Mouse (Mus musculus) kidney, embryonic 15.5 days (tissue): ENCODE measurements around the gene Hk1. TPM values are rescaled to one million over a fixed set of nuclear protein-coding genes. Genes with fewer than 3 reads are reported as not detected.

Source experiments
- ATAC-seq: fragments of 200-750 bp; cut with Nextera tagmentation; replicated peaks from 2 replicates; pipeline ENCODE4 v1.8.0; 2017; ENCODE audit warnings: moderate TSS enrichment; ENCODE audit not compliant: low FRiP score
- H3K27ac ChIP-seq: fragments of 300-500 bp; sonication (generic); 2 replicates; pipeline ENCODE4 v1.5.1; 2015; ENCODE audit warnings: mild to moderate bottlenecking, inconsistent platforms
- H3K27me3 ChIP-seq: fragments of 300-500 bp; sonication (generic); 2 replicates; pipeline ENCODE4 v1.6.1; 2015; ENCODE audit warnings: inconsistent platforms
- H3K36me3 ChIP-seq: fragments of 300-500 bp; sonication (generic); 2 replicates; pipeline ENCODE4 v1.6.1; 2015; ENCODE audit warnings: inconsistent platforms
- H3K4me1 ChIP-seq: fragments of 300-500 bp; sonication (generic); 2 replicates; pipeline ENCODE4 v1.6.1; 2015; ENCODE audit warnings: inconsistent platforms
- H3K4me2 ChIP-seq: fragments of 300-500 bp; sonication (generic); 2 replicates; pipeline ENCODE4 v1.6.1; 2015; ENCODE audit warnings: moderate library complexity, mild to moderate bottlenecking, inconsistent platforms
- H3K4me3 ChIP-seq: fragments of 300-500 bp; sonication (generic); replicated peaks from 2 replicates; pipeline ENCODE4 v1.5.1; 2015; ENCODE audit warnings: mild to moderate bottlenecking, inconsistent platforms
- H3K9ac ChIP-seq: fragments of 300-500 bp; sonication (generic); 2 replicates; pipeline ENCODE4 v1.6.1; 2015; ENCODE audit warnings: mild to moderate bottlenecking, inconsistent platforms
- H3K9me3 ChIP-seq: fragments of 300-500 bp; sonication (generic); replicated peaks from 2 replicates; pipeline ENCODE4 v1.6.1; 2016; ENCODE audit warnings: inconsistent platforms
- WGBS: fragments of 180-500 bp; shearing (Covaris S2); methylation state at CpG from one replicate; pipeline ENCODE4 v1.1.7; 2015; ENCODE audit warnings: mixed read lengths; 5-methylcytosine and 5-hydroxymethylcytosine counted together
- polyA plus RNA-seq: library from polyadenylated mRNA; unstranded; fragments of >200 nt; fragmentation: Nextera tagmentation; extraction: Ambion mirVana; gene quantifications from 2 replicates; pipeline ENCODE4 v1.2.1, GENCODE M21; 2015

Hk1 gene
- polyA plus RNA-seq, 1 experiment from 2014 or later: 58.5 TPM

DNA sequence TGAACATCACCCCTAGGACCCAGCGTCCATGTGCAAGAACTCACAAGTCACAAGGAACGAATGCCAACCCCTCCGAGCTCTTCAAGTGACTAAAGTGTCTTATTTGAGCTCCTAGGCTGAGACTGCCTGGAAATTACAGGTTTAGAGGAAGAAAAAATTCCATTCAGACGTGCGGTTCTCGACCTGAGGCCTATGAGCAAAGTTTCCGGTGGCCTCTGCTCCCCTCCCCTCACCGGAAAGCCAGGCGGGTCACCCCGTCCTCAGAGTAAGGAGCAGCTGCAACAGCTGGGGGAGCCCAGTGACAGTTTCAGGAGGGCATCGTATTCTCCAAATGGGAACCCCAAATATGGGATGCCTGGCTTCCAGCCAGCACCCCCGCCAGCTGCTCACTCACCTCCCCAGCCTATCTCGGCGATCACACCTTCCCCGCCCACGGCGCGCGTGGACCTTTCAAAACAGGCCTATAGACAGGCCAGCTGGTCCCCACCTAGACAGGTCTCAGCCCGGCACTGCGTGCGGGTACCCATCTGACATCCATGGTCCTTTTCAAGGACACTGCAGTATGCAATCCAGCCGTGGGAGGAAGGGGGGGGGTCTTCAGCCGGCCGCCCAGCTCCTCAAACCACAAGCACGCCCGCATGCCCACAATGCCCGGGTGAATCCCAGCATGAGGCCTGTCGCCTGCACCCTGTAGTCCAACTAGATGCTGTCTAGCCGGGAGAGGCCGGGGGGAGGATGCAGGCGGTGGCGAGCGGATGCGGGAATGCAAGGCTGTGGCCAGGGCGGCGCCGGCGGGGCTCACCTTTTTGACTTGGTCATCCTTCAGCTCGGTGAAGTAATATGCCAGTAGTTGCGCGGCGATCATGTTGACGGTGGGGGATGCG lies 40.3 kb downstream of the Hk1 start:
- H3K27ac ChIP-seq: peak overlapping the region; percentile 92
- peak overlapping the region; percentile 82 for H3K4me3 ChIP-seq
- ATAC-seq: peak; percentile 57
- H3K27me3 ChIP-seq: no peaks in the 10 kb centered on the region
- peak overlapping the region; percentile 58 for H3K9ac ChIP-seq
- peak overlapping the region; percentile 93 for H3K4me2 ChIP-seq
- no peaks in the 10 kb centered on the region for H3K36me3 ChIP-seq
- 2% methylated on average over 45 of the region's 45 CpGs for WGBS
- no peaks in the 10 kb centered on the region for H3K9me3 ChIP-seq
- peaks cover 60% of the 10 kb centered on the region for H3K4me1 ChIP-seq

DNA sequence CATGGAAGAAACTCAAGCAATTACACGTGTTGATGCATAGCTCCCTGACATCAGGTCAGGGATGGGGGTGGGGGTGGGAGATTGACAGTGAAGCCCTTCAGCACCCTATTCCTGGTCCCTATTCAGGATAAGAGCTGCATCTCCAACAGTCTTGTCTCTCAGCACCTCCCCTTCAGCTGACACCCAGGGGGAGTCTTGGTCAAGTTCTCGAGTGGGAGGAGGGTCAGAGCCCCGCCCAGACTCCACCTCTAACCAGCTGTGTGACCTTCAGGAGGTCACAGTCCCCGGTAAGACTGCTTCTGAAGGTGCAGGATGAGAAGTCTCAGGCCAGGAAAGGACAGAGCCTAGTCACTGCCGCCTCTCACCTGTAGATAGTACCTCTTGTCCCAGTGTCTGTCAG lies 41.1 kb downstream of the Hk1 start:
- Histone ChIP-seq H3K9ac (no peak overlapping the region), H3K9me3 (no peaks in the 10 kb centered on the region), H3K4me1 (peaks cover 60% of the 10 kb centered on the region), H3K36me3 (no peaks in the 10 kb centered on the region), H3K27ac (peak overlapping the region; percentile 92), H3K27me3 (no peaks in the 10 kb centered on the region), H3K4me2 (peak overlapping the region; percentile 93), H3K4me3 (peak overlapping the region; percentile 82)
- WGBS: 20% methylated on average over 5 of the region's 5 CpGs
- no peak for ATAC-seq

DNA sequence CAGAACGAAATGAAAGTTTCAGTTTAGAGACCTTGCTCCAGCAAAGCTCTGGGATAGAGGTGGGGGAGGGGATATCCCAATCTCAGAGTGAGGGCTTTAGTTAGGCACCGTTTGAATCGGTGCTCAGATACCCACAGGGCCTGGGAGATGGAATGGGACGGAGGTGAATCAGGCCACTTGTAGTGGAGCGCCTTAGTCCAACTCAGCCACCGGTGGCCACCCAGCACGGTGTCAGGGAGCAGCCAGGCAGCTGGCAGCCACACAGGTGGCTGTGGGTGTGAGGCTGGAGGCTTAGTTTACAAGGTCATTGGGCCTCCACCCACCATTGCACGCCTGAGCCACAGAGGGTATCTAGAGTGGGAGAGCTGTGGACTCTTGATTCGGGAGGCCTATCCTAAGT lies 41.5 kb downstream of the Hk1 start:
- Histone ChIP-seq H3K9ac (no peak overlapping the region; the same call in 1 of the 2 replicates), H3K4me1 (peaks cover 60% of the 10 kb centered on the region), H3K27ac (peak overlapping the region; percentile 92), H3K9me3 (no peaks in the 10 kb centered on the region), H3K4me3 (peak overlapping the region; percentile 82), H3K4me2 (peak overlapping the region; percentile 93), H3K27me3 (no peaks in the 10 kb centered on the region), H3K36me3 (no peaks in the 10 kb centered on the region)
- 24% methylated on average over 9 of the region's 9 CpGs for WGBS
- ATAC-seq: no peak

DNA sequence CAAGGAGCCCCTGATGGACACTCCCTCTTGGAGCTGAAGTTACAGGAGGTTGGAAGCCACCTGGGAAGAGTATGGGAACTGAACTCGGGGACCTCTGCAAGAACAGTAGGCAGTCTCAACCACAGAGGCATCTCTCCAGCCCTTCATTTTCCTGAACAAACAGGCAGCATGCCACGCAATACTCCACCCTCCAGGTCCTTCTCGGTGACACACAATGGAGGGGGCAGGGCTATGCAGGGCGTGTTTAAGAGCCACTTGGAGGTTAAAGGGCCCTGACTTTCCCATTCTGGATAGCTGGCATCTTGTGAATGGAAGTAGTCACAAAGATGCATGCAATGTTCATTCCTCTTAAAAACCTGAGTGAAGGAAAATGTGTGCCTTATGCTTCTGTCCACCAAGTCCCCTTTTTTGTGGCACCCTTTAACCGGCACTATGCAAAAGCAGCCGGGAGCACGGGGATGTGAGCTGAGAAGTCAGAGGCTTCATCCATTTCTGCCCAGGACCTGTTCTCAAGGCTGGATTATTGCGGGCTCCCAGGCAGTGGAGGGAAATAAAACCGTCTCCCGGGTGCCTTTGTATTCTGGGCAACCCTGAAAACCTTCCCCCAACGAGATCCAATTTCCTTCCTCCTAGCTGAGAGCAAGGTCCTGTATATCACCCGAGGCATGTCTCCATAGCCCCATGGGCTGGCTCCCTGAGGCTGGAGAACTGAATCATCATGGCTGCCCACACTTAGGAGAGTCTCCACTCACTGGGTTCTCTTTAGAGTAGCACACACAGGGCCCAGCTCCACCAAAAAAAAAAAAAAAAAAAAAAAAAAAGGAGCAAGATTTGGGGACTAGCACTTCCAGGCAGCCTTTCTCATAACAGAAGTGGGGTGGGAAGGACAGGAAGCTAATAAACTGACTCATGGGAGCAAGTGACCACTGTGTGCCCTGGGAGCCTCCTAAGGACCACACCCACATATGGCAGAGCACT lies 42.8 kb downstream of the Hk1 start:
- H3K27ac ChIP-seq: peak overlapping the region; percentile 80
- WGBS: 24% methylated on average over 12 of the region's 12 CpGs
- no peak for ATAC-seq
- H3K9ac ChIP-seq: no peak overlapping the region
- H3K9me3 ChIP-seq: no peaks in the 10 kb centered on the region
- no peaks in the 10 kb centered on the region for H3K36me3 ChIP-seq
- H3K27me3 ChIP-seq: no peaks in the 10 kb centered on the region
- H3K4me2 ChIP-seq: peak overlapping the region; percentile 19
- no peak overlapping the region; the same call in 1 of the 2 replicates for H3K4me3 ChIP-seq
- H3K4me1 ChIP-seq: peaks cover 71% of the 10 kb centered on the region

DNA sequence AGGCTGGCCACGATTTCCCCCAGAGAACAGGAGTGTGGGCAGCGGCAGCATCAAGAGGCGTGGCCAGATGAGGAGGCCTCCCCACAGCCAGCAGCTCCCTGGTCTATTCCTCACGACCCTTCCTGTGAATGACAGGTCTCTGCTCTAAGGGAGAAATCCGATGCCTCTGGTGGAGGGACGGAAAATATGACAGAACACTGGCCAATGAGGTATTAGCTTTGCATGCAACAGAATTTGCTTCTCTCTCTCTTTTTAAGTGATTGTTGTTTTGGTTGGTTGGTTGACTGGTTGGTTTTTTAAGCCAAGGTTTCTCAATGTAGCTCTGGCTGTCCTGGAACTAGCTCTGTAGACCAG lies 44.3 kb downstream of the Hk1 start:
- 20% methylated on average over 6 of the region's 6 CpGs for WGBS

DNA sequence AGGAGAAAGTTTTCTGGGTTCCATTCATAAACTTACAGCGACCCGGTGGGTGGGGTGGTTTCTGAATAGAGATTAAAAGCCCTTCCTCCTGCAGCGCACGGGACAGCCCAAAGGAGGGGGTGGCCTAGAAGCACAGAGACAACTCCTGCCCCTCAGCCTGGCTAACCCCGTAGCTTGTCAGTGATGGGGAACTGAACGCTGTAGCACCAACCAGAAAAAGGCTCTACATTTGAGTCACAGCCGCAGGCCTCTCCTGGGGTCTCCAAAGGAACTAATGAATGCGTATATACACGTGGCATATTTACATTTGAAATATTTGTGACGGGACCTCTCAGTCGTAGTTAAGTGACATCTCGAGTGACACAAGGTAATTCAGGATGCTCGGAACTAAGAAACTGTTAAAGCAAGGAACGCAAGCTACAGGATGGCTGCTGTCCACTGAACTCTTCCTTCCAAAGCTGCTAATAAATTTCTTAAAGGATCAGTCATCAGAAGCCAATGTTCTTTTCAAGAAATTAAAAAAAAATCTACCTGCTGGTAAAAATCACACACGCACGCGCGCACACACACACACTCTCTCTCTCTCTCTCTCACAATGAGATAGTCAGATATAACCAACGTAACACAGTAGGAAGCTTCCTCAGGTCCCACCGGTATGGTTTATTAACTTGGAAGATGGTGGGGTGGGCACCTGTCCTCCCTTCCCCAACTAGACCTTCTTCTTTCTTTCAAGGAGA lies 44.9 kb downstream of the Hk1 start:
- Histone ChIP-seq H3K9ac (no peak overlapping the region), H3K36me3 (no peaks in the 10 kb centered on the region), H3K4me1 (peaks cover 79% of the 10 kb centered on the region), H3K27ac (no peak overlapping the region), H3K27me3 (no peaks in the 10 kb centered on the region), H3K4me3 (no peak overlapping the region), H3K4me2 (no peak overlapping the region), H3K9me3 (no peaks in the 10 kb centered on the region)
- WGBS: 61% methylated on average over 20 of the region's 20 CpGs
- ATAC-seq: no peak

More for the DNA sequence above, 44.3 kb downstream of the Hk1 start:
- Histone ChIP-seq H3K4me1 (peaks cover 74% of the 10 kb centered on the region), H3K9me3 (no peaks in the 10 kb centered on the region), H3K27me3 (no peaks in the 10 kb centered on the region), H3K9ac (no peak overlapping the region), H3K4me2 (no peak overlapping the region), H3K27ac (no peak overlapping the region), H3K4me3 (no peak overlapping the region), H3K36me3 (no peaks in the 10 kb centered on the region)
- ATAC-seq: no peak

DNA sequence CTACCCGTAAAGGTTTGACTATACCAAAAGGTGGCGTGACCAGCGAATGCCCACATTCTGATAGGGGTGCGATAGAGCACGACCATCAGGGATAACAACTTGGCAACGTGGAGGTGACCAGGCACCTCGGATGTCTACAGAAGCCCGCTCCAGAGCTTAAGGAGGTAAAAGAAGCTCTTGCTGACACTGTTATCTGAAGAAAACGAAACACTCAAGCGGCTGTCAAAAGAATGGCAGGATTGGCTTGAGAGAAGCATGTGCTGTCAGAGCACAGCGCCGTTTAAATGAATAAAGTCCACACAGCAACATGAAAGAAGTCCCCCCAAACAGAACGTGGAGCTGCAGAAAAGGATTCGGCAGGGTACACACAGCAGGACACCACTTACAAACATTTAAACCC lies 46.4 kb downstream of the Hk1 start:
- Histone ChIP-seq H3K9me3 (no peaks in the 10 kb centered on the region), H3K27me3 (no peaks in the 10 kb centered on the region), H3K4me2 (no peak overlapping the region), H3K9ac (no peak overlapping the region), H3K4me3 (no peak overlapping the region), H3K27ac (no peak overlapping the region), H3K4me1 (peaks cover 68% of the 10 kb centered on the region), H3K36me3 (no peaks in the 10 kb centered on the region)
- 80% methylated on average over 14 of the region's 14 CpGs for WGBS
- no peak for ATAC-seq

DNA sequence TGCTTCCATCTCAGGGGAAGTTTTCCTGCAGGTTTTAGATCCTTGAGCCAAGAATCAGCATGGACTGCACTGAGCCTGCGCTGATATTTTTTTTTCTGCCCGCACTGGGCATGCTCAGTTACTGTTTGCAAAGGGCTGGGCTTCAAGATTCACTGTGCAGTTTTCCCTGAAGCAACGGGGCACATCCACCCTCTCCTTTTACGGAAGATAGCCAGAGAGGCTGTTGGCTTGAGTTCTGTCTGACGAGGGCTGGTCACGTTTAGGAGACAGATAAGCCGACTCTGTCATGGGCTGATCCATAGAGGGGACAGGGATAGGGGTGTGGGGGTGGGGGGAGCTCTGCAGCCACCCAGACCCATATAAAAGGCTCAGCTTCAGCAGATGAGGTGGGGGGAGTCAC lies 47.2 kb downstream of the Hk1 start:
- peak overlapping the region; percentile 56; the same call in 1 of the 2 replicates for H3K27ac ChIP-seq
- H3K4me2 ChIP-seq: peak overlapping the region; percentile 29
- 23% methylated on average over 7 of the region's 7 CpGs for WGBS
- H3K27me3 ChIP-seq: no peaks in the 10 kb centered on the region
- no peak overlapping the region for H3K9ac ChIP-seq
- no peaks in the 10 kb centered on the region for H3K9me3 ChIP-seq
- ATAC-seq: peak; percentile 49
- H3K4me1 ChIP-seq: peaks cover 63% of the 10 kb centered on the region
- 0 out of 2 replicates have a peak overlapping the region, but pooled peaks have one; percentile 8 for H3K4me3 ChIP-seq
- no peaks in the 10 kb centered on the region for H3K36me3 ChIP-seq

DNA sequence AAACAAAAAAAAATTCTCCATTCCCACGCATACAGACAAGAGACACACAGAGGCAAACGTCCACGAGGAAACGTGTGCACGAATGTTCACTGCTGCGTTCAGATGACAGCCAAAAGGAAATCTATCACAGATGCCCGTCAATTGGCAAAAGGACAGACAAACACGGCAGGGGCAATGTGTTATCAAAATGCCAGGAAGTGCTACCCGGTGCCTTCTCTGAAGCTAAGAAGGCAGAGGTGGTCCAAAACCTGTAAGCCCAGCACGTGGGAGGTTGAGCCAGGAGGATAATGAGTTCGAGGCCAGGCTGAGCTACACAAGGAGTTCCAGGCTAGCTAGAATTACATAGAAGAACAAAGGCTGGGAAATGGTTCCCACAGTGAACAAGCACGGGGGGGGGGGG lies 47.9 kb downstream of the Hk1 start:
- Histone ChIP-seq H3K9me3 (no peaks in the 10 kb centered on the region), H3K27me3 (no peaks in the 10 kb centered on the region), H3K4me3 (no peak overlapping the region), H3K36me3 (no peaks in the 10 kb centered on the region), H3K9ac (no peak overlapping the region), H3K27ac (no peak overlapping the region), H3K4me1 (peaks cover 63% of the 10 kb centered on the region), H3K4me2 (no peak overlapping the region)
- no peak for ATAC-seq
- 84% methylated on average over 11 of the region's 12 CpGs for whole genome bisulfite sequencing

DNA sequence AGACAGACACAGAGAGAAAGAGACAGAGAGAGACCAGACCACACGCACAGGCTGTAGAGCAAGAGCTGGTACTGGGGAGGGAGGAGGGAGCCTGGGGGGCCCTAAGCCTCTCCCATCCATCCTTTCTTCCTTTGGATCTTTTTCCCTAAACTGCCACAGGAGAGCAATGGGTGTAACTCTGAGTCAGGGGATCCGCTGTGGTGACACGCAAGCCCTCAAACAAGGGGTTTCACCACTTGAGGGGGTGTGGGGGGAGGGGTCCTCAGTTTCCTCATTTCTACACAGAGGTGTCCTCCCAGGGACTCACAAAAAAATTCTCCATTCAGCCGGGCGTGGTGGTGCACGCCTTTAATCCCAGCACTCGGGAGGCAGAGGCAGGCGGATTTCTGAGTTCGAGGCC lies 48.4 kb downstream of the Hk1 start:
- H3K27me3 ChIP-seq: no peaks in the 10 kb centered on the region
- H3K9me3 ChIP-seq: no peaks in the 10 kb centered on the region
- 94% methylated on average over 9 of the region's 9 CpGs for WGBS
- ATAC-seq: no peak
- H3K27ac ChIP-seq: no peak overlapping the region
- peaks cover 61% of the 10 kb centered on the region for H3K4me1 ChIP-seq
- H3K36me3 ChIP-seq: no peaks in the 10 kb centered on the region
- H3K9ac ChIP-seq: no peak overlapping the region
- H3K4me2 ChIP-seq: no peak overlapping the region
- no peak overlapping the region for H3K4me3 ChIP-seq

DNA sequence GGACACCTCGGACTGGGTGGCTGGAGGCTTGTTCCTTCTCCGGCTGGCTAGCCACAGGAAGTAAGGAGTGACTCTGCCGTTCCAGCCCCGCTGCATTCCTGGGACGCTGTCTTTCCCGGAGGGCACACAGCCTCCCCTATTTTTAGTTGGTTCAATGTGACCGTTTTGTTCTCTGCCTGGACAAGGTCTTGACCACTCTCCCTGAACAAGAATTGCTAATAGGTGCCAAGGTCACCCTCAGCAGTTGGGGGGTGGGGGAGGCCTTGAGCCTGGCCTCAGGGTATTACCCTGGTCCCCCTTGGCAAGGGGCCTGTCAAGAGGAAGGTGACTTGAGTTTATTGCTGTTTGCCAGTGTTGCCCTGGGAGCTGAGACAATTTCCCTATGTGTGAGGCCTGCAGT lies 49.9 kb downstream of the Hk1 start:
- Histone ChIP-seq H3K9me3 (no peaks in the 10 kb centered on the region), H3K27ac (peak overlapping the region; percentile 71), H3K27me3 (no peaks in the 10 kb centered on the region), H3K4me2 (no peak overlapping the region), H3K9ac (no peak overlapping the region), H3K4me3 (no peak overlapping the region), H3K36me3 (no peaks in the 10 kb centered on the region), H3K4me1 (peaks cover 46% of the 10 kb centered on the region)
- WGBS: 42% methylated on average over 7 of the region's 7 CpGs
- peak; percentile 16; the same call in 1 of the 2 replicates for ATAC-seq
